ENCODE assay signal across 10 mouse cellular contexts in the genomic region with DNA sequence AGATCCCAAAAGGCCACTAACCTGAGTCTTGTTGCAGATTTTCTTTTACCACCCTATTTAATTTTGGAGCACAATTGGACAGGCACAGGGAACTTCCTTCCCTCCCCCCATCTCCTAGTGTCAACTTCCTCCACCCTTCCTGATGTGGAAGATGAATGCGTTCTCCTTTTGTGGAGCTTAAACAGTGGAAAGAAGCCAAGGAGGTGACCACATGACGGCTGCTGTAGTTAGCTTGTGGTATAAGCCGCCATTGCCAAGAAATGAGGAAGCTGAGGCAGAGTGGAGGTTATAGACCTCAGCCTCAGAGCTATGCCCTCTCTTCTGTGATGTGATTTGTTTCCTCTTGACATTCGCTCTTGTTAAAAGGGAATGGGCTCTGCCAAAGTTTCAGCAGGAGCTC. TPM values are rescaled to one million over a fixed set of nuclear protein-coding genes. Genes with fewer than 3 reads are reported as not detected.
A peak's percentile ranks its signal among the peaks of the same experiment; 100 is the strongest.
DNase-seq lines count a peak whose midpoint lies in the region; ATAC-seq and TF ChIP-seq lines count a peak whose summit lies in the region.
"Had no signal": no experiment of that assay in that cellular context is flagged by ENCODE, and none has a peak within 500 bp of the region (broad histone marks: within the 10 kb centered on the region; RNA-seq: fewer than 3 reads in every experiment).

No protein-coding gene starts in this region.

- no peak for TF ChIP-seq CTCF in heart, postnatal 0 days (IDR thresholded peaks at IDR 0.05; ENCODE audit: low read depth)

- no peak overlapping the region for H3K9ac ChIP-seq in heart, postnatal 0 days (replicated peaks; ENCODE audit: low read depth, low read length)
- no peak overlapping the region for H3K9ac ChIP-seq in lung, embryonic 15.5 days

- peaks cover 7% of the 10 kb centered on the region for H3K36me3 ChIP-seq in erythroblast, embryonic 14.5 days (ENCODE audit: control insufficient read depth)
- peaks cover 22% of the 10 kb centered on the region; the same call in 1 of the 2 replicates for H3K36me3 ChIP-seq in heart, postnatal 0 days (replicated peaks; ENCODE audit: control insufficient read depth, insufficient read depth, low read length)
- H3K36me3 ChIP-seq in lung, embryonic 15.5 days = peaks cover 33% of the 10 kb centered on the region

- no peak overlapping the region for H3K4me2 ChIP-seq in heart, postnatal 0 days (ENCODE audit: low read depth, low read length)
- H3K4me2 ChIP-seq in lung, embryonic 15.5 days = peak overlapping the region; percentile 29; the same call in 1 of the 2 replicates

- H3K27me3 ChIP-seq in erythroblast, embryonic 14.5 days (ENCODE audit: control insufficient read depth) = peaks cover 14% of the 10 kb centered on the region
- no peaks in the 10 kb centered on the region for H3K27me3 ChIP-seq in heart, postnatal 0 days (ENCODE audit: control insufficient read depth, insufficient read depth, low read length)
- H3K27me3 ChIP-seq in lung, embryonic 15.5 days = no peaks in the 10 kb centered on the region
- H3K27me3 ChIP-seq: CH12.LX had no signal

- peak overlapping the region; percentile 51; the same call in 1 of the 2 replicates for H3K27ac ChIP-seq in heart, postnatal 0 days (ENCODE audit: low read depth)
- peak overlapping the region; percentile 49 for H3K27ac ChIP-seq in lung, embryonic 15.5 days

- peak; percentile 64 for DNase-seq in 3T3-L1 (ENCODE audit: low read depth, low spot score)
- peak; percentile 29 for DNase-seq in heart, postnatal 0 days (ENCODE audit: low spot score)
- DNase-seq in frontal cortex, adult 2 months (ENCODE audit: extremely low spot score in 1 of 2, low spot score in 1 of 2) = no peak
- no peak for DNase-seq in yolk sac, embryonic 10.5 days (ENCODE audit: low spot score)
- DNase-seq in ovary, postnatal 10 days (ENCODE audit: low spot score) = no peak
- DNase-seq: layer of hippocampus, postnatal 36 days had no signal

- no peak for ATAC-seq in erythroblast, adult 5-6 weeks (replicated peaks; ENCODE audit: low FRiP score, poor library complexity, severe bottlenecking)
- ATAC-seq in heart, postnatal 0 days (ENCODE audit: insufficient read depth, low read depth) = no peak
- ATAC-seq in lung, embryonic 15.5 days (ENCODE audit: borderline replicate concordance, extremely low read depth, low FRiP score, low TSS enrichment) = no peak

- 0 out of 2 replicates have a peak, but pooled peaks have one; percentile 29 for TF ChIP-seq EP300 in heart, postnatal 0 days (IDR thresholded peaks at IDR 0.05; ENCODE audit: low read depth)

- WGBS in heart, postnatal 0 days = 55% methylated on average over 4 of the region's 4 CpGs
- WGBS in lung, embryonic 15.5 days = 45% methylated on average over 4 of the region's 4 CpGs

- no peaks in the 10 kb centered on the region for H3K9me3 ChIP-seq in erythroblast, embryonic 14.5 days (ENCODE audit: control insufficient read depth, low read length)
- H3K9me3 ChIP-seq in heart, postnatal 0 days (replicated peaks; ENCODE audit: control insufficient read depth, low read length) = no peaks in the 10 kb centered on the region
- H3K9me3 ChIP-seq in lung, embryonic 15.5 days = no peaks in the 10 kb centered on the region

- H3K4me1 ChIP-seq in erythroblast, embryonic 14.5 days (ENCODE audit: control insufficient read depth) = peaks cover 51% of the 10 kb centered on the region
- H3K4me1 ChIP-seq in heart, postnatal 0 days (ENCODE audit: control insufficient read depth, insufficient read depth) = peaks cover 17% of the 10 kb centered on the region; the same call in 1 of the 2 replicates
- peaks cover 25% of the 10 kb centered on the region for H3K4me1 ChIP-seq in lung, embryonic 15.5 days

- H3K4me3 ChIP-seq in erythroblast, embryonic 14.5 days (replicated peaks) = peak overlapping the region; percentile 20
- no peak overlapping the region for H3K4me3 ChIP-seq in heart, postnatal 0 days (ENCODE audit: low read depth, low read length)
- no peak overlapping the region for H3K4me3 ChIP-seq in lung, embryonic 15.5 days

RNA-seq across cellular contexts. Expression of a gene that starts 3.0 kb away (rescaled TPM):
- polyA plus RNA-seq in erythroblast, embryonic 14.5 days (2012) = 0.04 and 0.12 TPM in 2 replicates
- 0.84 and 7.1 TPM in 2 replicates for total RNA-seq in erythroblast, adult 5-6 weeks (2015; ENCODE audit: low replicate concordance)
- 0.94 and 1.1 TPM in 2 replicates for total RNA-seq in erythroblast, adult 5-6 weeks (2017; ENCODE audit: low replicate concordance)
- 12.2 and 12.7 TPM in 2 replicates for total RNA-seq in heart, postnatal 0 days (2014; rRNA removed; ENCODE audit: low replicate concordance)
- polyA plus RNA-seq in heart, postnatal 0 days (2015; fragmentation: Nextera tagmentation; extraction: Ambion mirVana) = 2.4 and 2.6 TPM in 2 replicates
- polyA plus RNA-seq in lung, embryonic 15.5 days (2015; fragmentation: Nextera tagmentation; extraction: Ambion mirVana) = 8.6 and 11.7 TPM in 2 replicates
- 15.2 and 16.4 TPM in 2 replicates for polyA plus RNA-seq in frontal cortex, adult 2 months (2012; rRNA removed)

RNA-seq across cellular contexts. Expression of a gene that starts 22.6 kb away (rescaled TPM):
- 0.71 and 0.78 TPM in 2 replicates for polyA plus RNA-seq in erythroblast, embryonic 14.5 days (2012)
- total RNA-seq in erythroblast, adult 5-6 weeks (2015; ENCODE audit: low replicate concordance) = 1.3 and 1.9 TPM in 2 replicates
- 7.8 and 12.0 TPM in 2 replicates for total RNA-seq in erythroblast, adult 5-6 weeks (2017; ENCODE audit: low replicate concordance)
- 28.3 and 28.5 TPM in 2 replicates for total RNA-seq in heart, postnatal 0 days (2014; rRNA removed; ENCODE audit: low replicate concordance)
- polyA plus RNA-seq in heart, postnatal 0 days (2015; fragmentation: Nextera tagmentation; extraction: Ambion mirVana) = 18.0 and 22.0 TPM in 2 replicates
- 27.4 and 29.9 TPM in 2 replicates for polyA plus RNA-seq in lung, embryonic 15.5 days (2015; fragmentation: Nextera tagmentation; extraction: Ambion mirVana)
- 35.1 and 35.7 TPM in 2 replicates for polyA plus RNA-seq in frontal cortex, adult 2 months (2012; rRNA removed)

RNA-seq across cellular contexts. Expression of a gene that starts 22.8 kb away (rescaled TPM):
- polyA plus RNA-seq in erythroblast, embryonic 14.5 days (2012) = 0.15 and 0.17 TPM in 2 replicates
- 4.2 and 7.9 TPM in 2 replicates for total RNA-seq in erythroblast, adult 5-6 weeks (2015; ENCODE audit: low replicate concordance)
- 3.0 and 5.2 TPM in 2 replicates for total RNA-seq in erythroblast, adult 5-6 weeks (2017; ENCODE audit: low replicate concordance)
- total RNA-seq in heart, postnatal 0 days (2014; rRNA removed; ENCODE audit: low replicate concordance) = 22.2 and 34.9 TPM in 2 replicates
- 14.6 and 18.3 TPM in 2 replicates for polyA plus RNA-seq in heart, postnatal 0 days (2015; fragmentation: Nextera tagmentation; extraction: Ambion mirVana)
- 21.9 and 25.4 TPM in 2 replicates for polyA plus RNA-seq in lung, embryonic 15.5 days (2015; fragmentation: Nextera tagmentation; extraction: Ambion mirVana)
- 14.9 and 17.1 TPM in 2 replicates for polyA plus RNA-seq in frontal cortex, adult 2 months (2012; rRNA removed)

Comparison
In these comparisons a context has a peak if more than half of its experiments do, and no peak if none do; other contexts are left out.
1. DNase-seq: peak in 3T3-L1 (single experiment) and heart, postnatal 0 days (single experiment); none in frontal cortex, adult 2 months (0 of 2), yolk sac, embryonic 10.5 days (single experiment) and ovary, postnatal 10 days (single experiment).
2. RNA of a gene that starts 22.6 kb away (polyA plus RNA-seq): 35.1 to 35.7 TPM in frontal cortex, adult 2 months, 27.4 to 29.9 TPM in lung, embryonic 15.5 days and 18.0 to 22.0 TPM in heart, postnatal 0 days; 0.71 to 0.78 TPM in erythroblast, embryonic 14.5 days; every median in the first group is over 10 times any median in the second.
3. RNA of a gene that starts 22.8 kb away (polyA plus RNA-seq): 21.9 to 25.4 TPM in lung, embryonic 15.5 days, 14.6 to 18.3 TPM in heart, postnatal 0 days and 14.9 to 17.1 TPM in frontal cortex, adult 2 months; 0.15 to 0.17 TPM in erythroblast, embryonic 14.5 days; every median in the first group is over 10 times any median in the second.